Mouse (Mus musculus): ENCODE measurements around the gene H2-Ke6.

GRCm38 (mm10) chr17:33979512-33980050 is 48.3 kb downstream of the H2-Ke6 start:
- no peak for TF ChIP-seq GATA1 (IDR thresholded peaks at IDR 0.05; ENCODE audit: borderline replicate concordance, low read length)
- no peak for TF ChIP-seq FLI1 (IDR thresholded peaks at IDR 0.05; ENCODE audit: low read length)

All from megakaryocyte, embryonic 14.5 days (primary cell).